Mouse (Mus musculus) limb, embryonic 11.5 days (tissue): Measurements from ENCODE around the gene Lsg1. TPM values are rescaled to one million over a fixed set of nuclear protein-coding genes. Genes with fewer than 3 reads are reported as not detected.

Source experiments
- ATAC-seq: fragments of 200-750 bp; cut with Nextera tagmentation; 2 replicates; pipeline ENCODE4 v1.8.0; 2017; ENCODE audit warnings: low read depth; ENCODE audit not compliant: insufficient number of reproducible peaks, low FRiP score, low TSS enrichment
- DNase-seq: peaks from one replicate; pipeline ENCODE4 v3.0.0-alpha.2; 2015; ENCODE audit warnings: low spot score
- H3K27ac ChIP-seq: fragments of 300-500 bp; sonication (generic); replicated peaks from 2 replicates; pipeline ENCODE4 v1.5.1; 2014; ENCODE audit warnings: low read depth, mild to moderate bottlenecking, low read length
- H3K27me3 ChIP-seq: fragments of 300-500 bp; sonication (generic); 2 replicates; pipeline ENCODE4 v1.6.1; 2014; ENCODE audit warnings: mild to moderate bottlenecking, low read length, mixed read lengths; ENCODE audit not compliant: control insufficient read depth, insufficient read depth
- H3K36me3 ChIP-seq: fragments of 300-500 bp; sonication (generic); 2 replicates; pipeline ENCODE4 v1.6.1; 2014; ENCODE audit warnings: mild to moderate bottlenecking, low read length, moderate library complexity, mixed read lengths; ENCODE audit not compliant: control insufficient read depth, insufficient read depth
- H3K4me1 ChIP-seq: fragments of 300-500 bp; sonication (generic); 2 replicates; pipeline ENCODE4 v1.6.1; 2014; ENCODE audit warnings: low read length, mixed read lengths; ENCODE audit not compliant: control insufficient read depth, insufficient read depth
- H3K4me2 ChIP-seq: fragments of 300-500 bp; sonication (generic); 2 replicates; pipeline ENCODE4 v1.6.1; 2014; ENCODE audit warnings: low read depth, mild to moderate bottlenecking, moderate library complexity; ENCODE audit not compliant: severe bottlenecking
- H3K4me3 ChIP-seq: fragments of 300-500 bp; sonication (generic); 2 replicates; pipeline ENCODE4 v1.5.1; 2014; ENCODE audit warnings: low read depth, low read length
- H3K9ac ChIP-seq: fragments of 300-500 bp; sonication (generic); 2 replicates; pipeline ENCODE4 v1.6.1; 2014; ENCODE audit warnings: mild to moderate bottlenecking, low read length
- H3K9me3 ChIP-seq: fragments of 300-500 bp; sonication (generic); 2 replicates; pipeline ENCODE4 v1.6.1; 2016; ENCODE audit warnings: low read length; ENCODE audit not compliant: control insufficient read depth
- WGBS: fragments of 180-500 bp; shearing (Covaris S2); extraction: QIAGEN DNeasy Blood & Tissue Kit; methylation state at CpG from one replicate; pipeline ENCODE4 v1.1.7; 2014; 5-methylcytosine and 5-hydroxymethylcytosine counted together
- polyA plus RNA-seq: library from polyadenylated mRNA; unstranded; fragments of >200 nt; fragmentation: Nextera tagmentation; extraction: Ambion mirVana; gene quantifications from 2 replicates; pipeline ENCODE4 v1.2.1, GENCODE M21; 2014

Gene Lsg1
- polyA plus RNA-seq, 1 experiment from 2014 or later = 89.1 TPM

- no peak for ATAC-seq
- no peak overlapping the region for H3K4me2 ChIP-seq
- no peaks in the 10 kb centered on the region for H3K9me3 ChIP-seq
Measured at GRCm38 (mm10) chr16:30572239-30572638, 15.2 kb downstream of the Lsg1 start.

DNA sequence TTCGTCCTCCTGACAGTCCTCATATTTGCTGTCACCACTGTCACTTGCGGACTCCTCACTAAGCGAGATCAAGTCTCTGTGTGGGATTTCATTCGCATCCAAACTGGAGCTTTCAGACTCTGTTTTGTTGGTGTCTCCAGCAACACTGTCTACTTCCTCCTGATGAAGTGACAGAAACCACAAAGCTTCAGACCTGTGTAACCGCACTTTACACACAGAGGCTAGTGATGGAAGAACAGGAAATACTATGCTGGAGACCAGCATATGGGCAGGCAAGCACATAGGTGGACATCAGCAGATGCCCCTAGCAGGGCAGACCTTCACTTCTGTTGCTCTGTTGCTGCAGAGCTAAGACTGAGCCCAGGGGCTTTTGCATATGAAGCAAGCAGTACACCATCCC, 16.0 kb downstream of the Lsg1 start:
- 94% methylated on average over 5 of the region's 5 CpGs for WGBS
- peaks cover 36% of the 10 kb centered on the region for H3K36me3 ChIP-seq

More at GRCm38 (mm10) chr16:30572239-30572638, 15.2 kb downstream of the Lsg1 start:
- Histone ChIP-seq H3K9ac (no peak overlapping the region), H3K36me3 (peaks cover 31% of the 10 kb centered on the region), H3K4me1 (no peaks in the 10 kb centered on the region), H3K27ac (no peak overlapping the region), H3K4me3 (no peak overlapping the region), H3K27me3 (no peaks in the 10 kb centered on the region)
- 71% methylated on average over 4 of the region's 4 CpGs for WGBS
- DNase-seq = no peak

DNA sequence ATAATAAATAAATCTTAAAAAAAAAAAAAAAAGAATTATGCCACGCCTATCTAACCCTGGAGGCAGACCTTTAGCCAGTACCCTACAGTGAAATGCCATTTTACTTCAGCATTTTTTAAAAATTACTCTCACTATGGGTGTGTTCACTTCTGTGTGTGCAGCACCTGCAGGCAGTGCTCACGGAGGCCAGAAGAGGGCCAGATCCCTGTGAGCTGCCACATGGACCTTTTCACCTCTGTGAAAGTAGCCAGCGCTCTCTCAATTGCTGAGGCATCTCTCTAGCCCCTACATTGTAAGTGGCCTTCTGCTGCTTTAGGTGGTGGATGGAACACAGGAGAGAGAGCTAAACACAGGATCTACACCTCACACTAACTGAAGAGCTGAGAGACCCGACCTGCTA, 17.2 kb downstream of the Lsg1 start:
- H3K9ac ChIP-seq = no peak overlapping the region
- peaks cover 38% of the 10 kb centered on the region for H3K36me3 ChIP-seq
- H3K9me3 ChIP-seq = no peaks in the 10 kb centered on the region
- no peak overlapping the region for H3K27ac ChIP-seq
- H3K4me2 ChIP-seq = no peak overlapping the region
- ATAC-seq = no peak
- 95% methylated on average over 4 of the region's 4 CpGs for WGBS
- no peaks in the 10 kb centered on the region for H3K27me3 ChIP-seq
- no peak overlapping the region for H3K4me3 ChIP-seq
- no peaks in the 10 kb centered on the region for H3K4me1 ChIP-seq
- DNase-seq = no peak

More for the DNA sequence above, 16.0 kb downstream of the Lsg1 start:
- H3K27ac ChIP-seq = no peak overlapping the region
- no peak overlapping the region for H3K4me2 ChIP-seq
- H3K9ac ChIP-seq = no peak overlapping the region
- DNase-seq (no peak), ATAC-seq (no peak)
- H3K9me3 ChIP-seq = no peaks in the 10 kb centered on the region
- H3K4me3 ChIP-seq = no peak overlapping the region
- no peaks in the 10 kb centered on the region for H3K27me3 ChIP-seq
- no peaks in the 10 kb centered on the region for H3K4me1 ChIP-seq

- no peaks in the 10 kb centered on the region for H3K27me3 ChIP-seq
- DNase-seq = no peak
- no peak overlapping the region for H3K4me3 ChIP-seq
- 93% methylated on average over 6 of the region's 6 CpGs for WGBS
- no peaks in the 10 kb centered on the region for H3K4me1 ChIP-seq
- H3K9ac ChIP-seq = no peak overlapping the region
- H3K9me3 ChIP-seq = no peaks in the 10 kb centered on the region
- no peak overlapping the region for H3K27ac ChIP-seq
- no peak overlapping the region for H3K4me2 ChIP-seq
- ATAC-seq = no peak
- H3K36me3 ChIP-seq = peaks cover 52% of the 10 kb centered on the region
Measured at GRCm38 (mm10) chr16:30565631-30566030, 21.8 kb downstream of the Lsg1 start.

DNA sequence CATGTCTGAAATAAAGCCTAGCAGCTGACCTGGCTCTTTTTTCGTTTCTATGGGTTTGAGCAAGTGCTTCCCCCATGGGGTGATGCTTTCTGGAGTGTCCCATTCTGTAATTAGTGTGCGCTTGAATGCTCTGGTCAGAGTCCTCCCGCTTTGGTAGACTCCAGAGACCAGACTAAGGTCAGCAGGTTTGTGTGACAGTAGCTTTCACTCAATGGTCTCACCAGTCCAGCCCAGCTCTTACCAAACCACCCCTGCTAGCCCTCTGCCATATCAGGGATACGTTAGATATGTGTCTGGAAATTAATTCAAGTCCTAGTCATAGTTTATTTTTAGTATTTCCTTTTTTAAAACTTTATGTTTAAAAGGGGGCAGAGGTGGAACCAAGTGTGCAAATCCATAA, 26.8 kb downstream of the Lsg1 start:
- ATAC-seq (no peak), DNase-seq (no peak)
- no peak overlapping the region for H3K4me3 ChIP-seq
- no peaks in the 10 kb centered on the region for H3K27me3 ChIP-seq
- WGBS = 95% methylated on average over 4 of the region's 4 CpGs
- peaks cover 36% of the 10 kb centered on the region for H3K36me3 ChIP-seq
- no peak overlapping the region for H3K27ac ChIP-seq
- no peaks in the 10 kb centered on the region for H3K4me1 ChIP-seq
- no peak overlapping the region for H3K4me2 ChIP-seq
- H3K9me3 ChIP-seq = no peaks in the 10 kb centered on the region
- no peak overlapping the region for H3K9ac ChIP-seq

GRCm38 (mm10) chr16:30559312-30559992, 27.9 kb downstream of the Lsg1 start:
- H3K36me3 ChIP-seq = peaks cover 31% of the 10 kb centered on the region

GRCm38 (mm10) chr16:30554109-30554508, 33.3 kb downstream of the Lsg1 start:
- DNase-seq = no peak
- Histone ChIP-seq H3K27me3 (no peaks in the 10 kb centered on the region), H3K4me3 (no peak overlapping the region), H3K36me3 (no peaks in the 10 kb centered on the region), H3K4me2 (no peak overlapping the region), H3K4me1 (no peaks in the 10 kb centered on the region), H3K27ac (no peak overlapping the region), H3K9ac (no peak overlapping the region), H3K9me3 (no peaks in the 10 kb centered on the region)
- 97% methylated on average over 8 of the region's 8 CpGs for WGBS
- no peak for ATAC-seq

More at GRCm38 (mm10) chr16:30559312-30559992, 27.9 kb downstream of the Lsg1 start:
- 93% methylated on average over 5 of the region's 5 CpGs for WGBS
- no peak overlapping the region for H3K27ac ChIP-seq
- DNase-seq (no peak), ATAC-seq (no peak)
- no peak overlapping the region for H3K4me2 ChIP-seq
- H3K9me3 ChIP-seq = no peaks in the 10 kb centered on the region
- H3K9ac ChIP-seq = no peak overlapping the region
- no peaks in the 10 kb centered on the region for H3K4me1 ChIP-seq
- no peaks in the 10 kb centered on the region for H3K27me3 ChIP-seq
- no peak overlapping the region for H3K4me3 ChIP-seq

DNA sequence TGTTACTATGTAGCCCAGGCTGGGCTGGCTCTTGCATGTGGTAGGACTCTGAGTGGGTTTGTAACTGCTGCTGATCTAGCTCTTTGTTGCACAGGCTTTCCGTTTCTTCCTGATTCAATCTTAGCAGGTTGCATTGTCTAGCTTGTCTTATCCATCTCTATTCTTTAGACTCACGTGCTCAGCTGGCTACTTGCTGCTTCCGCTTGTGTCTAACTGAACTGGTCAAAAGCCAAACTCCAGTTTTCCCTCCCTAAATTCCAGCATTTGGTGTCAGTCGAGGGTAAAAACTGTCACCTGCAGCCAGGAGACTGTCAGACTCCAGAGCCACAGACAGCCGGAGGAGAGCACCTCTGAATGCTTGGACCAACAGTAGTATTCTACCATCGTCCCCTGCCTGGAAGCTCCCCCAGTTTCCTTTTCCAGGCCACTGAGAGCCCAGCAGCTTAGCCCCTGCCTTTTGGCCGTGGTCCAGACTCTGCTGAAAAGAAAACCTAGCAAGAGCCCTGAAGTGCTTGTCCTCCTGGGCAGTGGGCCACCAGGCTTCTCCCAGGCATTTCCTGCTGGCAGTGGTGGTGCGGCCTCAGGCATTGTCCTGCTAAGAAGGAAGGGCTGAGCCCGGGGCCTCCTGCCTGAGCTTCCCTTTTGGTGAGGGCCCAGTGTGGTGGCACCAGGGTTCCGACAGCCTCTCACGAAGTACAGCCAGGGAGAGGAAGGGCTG, 34.6 kb downstream of the Lsg1 start:
- no peak overlapping the region for H3K4me2 ChIP-seq
- H3K4me3 ChIP-seq = no peak overlapping the region
- no peaks in the 10 kb centered on the region for H3K36me3 ChIP-seq
- WGBS = 54% methylated on average over 11 of the region's 11 CpGs
- ATAC-seq (no peak), DNase-seq (no peak)
- H3K9ac ChIP-seq = no peak overlapping the region
- H3K27me3 ChIP-seq = no peaks in the 10 kb centered on the region
- no peaks in the 10 kb centered on the region for H3K9me3 ChIP-seq
- no peak overlapping the region for H3K27ac ChIP-seq
- no peaks in the 10 kb centered on the region for H3K4me1 ChIP-seq
